Mouse (Mus musculus) liver, postnatal 0 days (tissue): ENCODE data around the gene Zfp511. TPM values are rescaled to one million over a fixed set of nuclear protein-coding genes. Genes with fewer than 3 reads are reported as not detected.

Experiments used
- ATAC-seq: fragments of 200-750 bp; cut with Nextera tagmentation; 2 replicates; pipeline ENCODE4 v1.8.0; 2017; ENCODE audit warnings: mild to moderate bottlenecking, moderate library complexity
- DNase-seq: peaks from one replicate; pipeline ENCODE4 v3.0.0-alpha.2; 2016
- H3K27ac ChIP-seq: fragments of 300-500 bp; sonication (generic); 2 replicates; pipeline ENCODE4 v1.5.1; 2014; ENCODE audit warnings: antibody characterized with exemption, moderate library complexity, mild to moderate bottlenecking, low read depth
- H3K27me3 ChIP-seq: fragments of 300-500 bp; sonication (generic); 2 replicates; pipeline ENCODE4 v1.6.1; 2014; ENCODE audit warnings: low read length, control low read depth, mixed read lengths; ENCODE audit not compliant: insufficient read depth
- H3K36me3 ChIP-seq: fragments of 300-500 bp; sonication (generic); replicated peaks from 2 replicates; pipeline ENCODE4 v1.6.1; 2014; ENCODE audit warnings: mild to moderate bottlenecking, control low read depth, low read length, moderate library complexity, mixed read lengths; ENCODE audit not compliant: insufficient read depth
- H3K4me1 ChIP-seq: fragments of 300-500 bp; sonication (generic); 2 replicates; pipeline ENCODE4 v1.6.1; 2014; ENCODE audit warnings: antibody characterized with exemption, mild to moderate bottlenecking, control low read depth; ENCODE audit not compliant: insufficient read depth
- H3K4me2 ChIP-seq: fragments of 300-500 bp; sonication (generic); 2 replicates; pipeline ENCODE4 v1.6.1; 2014; ENCODE audit warnings: low read depth, mild to moderate bottlenecking, low read length, moderate library complexity, mixed read lengths
- H3K4me3 ChIP-seq: fragments of 300-500 bp; sonication (generic); 2 replicates; pipeline ENCODE4 v1.5.1; 2014; ENCODE audit warnings: low read depth, low read length
- H3K9ac ChIP-seq: fragments of 300-500 bp; sonication (generic); replicated peaks from 2 replicates; pipeline ENCODE4 v1.6.1; 2014; ENCODE audit warnings: mild to moderate bottlenecking, moderate library complexity
- H3K9me3 ChIP-seq: fragments of 300-500 bp; sonication (generic); 2 replicates; pipeline ENCODE4 v1.6.1; 2016; ENCODE audit warnings: mild to moderate bottlenecking, control low read depth, low read length, mixed read lengths
- CTCF ChIP-seq: sonication (generic); IDR thresholded peaks from 2 replicates; pipeline ENCODE4 v1.5.1; 2016; ENCODE audit warnings: antibody characterized with exemption, low read depth
- EP300 ChIP-seq: IDR thresholded peaks from 2 replicates; pipeline ENCODE4 v1.6.1; 2016; ENCODE audit warnings: antibody characterized with exemption, low read depth, mild to moderate bottlenecking
- WGBS: fragments of 180-500 bp; shearing (Covaris S2); extraction: QIAGEN DNeasy Blood & Tissue Kit; methylation state at CpG from one replicate; pipeline ENCODE4 v1.1.7; 2014; ENCODE audit not compliant: insufficient replicate concordance; 5-methylcytosine and 5-hydroxymethylcytosine counted together
- polyA plus RNA-seq: library from polyadenylated mRNA; unstranded; fragments of >200 nt; fragmentation: Nextera tagmentation; extraction: Ambion mirVana; gene quantifications from 2 replicates; pipeline ENCODE4 v1.2.1, GENCODE M21; 2015

The Zfp511 gene
- polyA plus RNA-seq: 10.5 and 10.7 TPM in 2 replicates

- peak; percentile 99 for ATAC-seq
- Histone ChIP-seq H3K27me3 (no peaks in the 10 kb centered on the region), H3K9ac (peak within 1 kb of the TSS; percentile 83), H3K27ac (peak within 1 kb of the TSS; percentile 74), H3K4me1 (peaks cover 16% of the 10 kb centered on the region), H3K4me2 (peak within 1 kb of the TSS; percentile 82), H3K36me3 (peaks cover 25% of the 10 kb centered on the region), H3K9me3 (no peaks in the 10 kb centered on the region), H3K4me3 (peak within 1 kb of the TSS; percentile 75)
- peak; percentile 98 for DNase-seq
- 2% methylated on average over 68 of the region's 69 CpGs for whole genome bisulfite sequencing
- TF ChIP-seq EP300: peak; percentile 56; the same call in 1 of the 2 replicates
- 0 out of 2 replicates have a peak, but pooled peaks have one; percentile 2 for TF ChIP-seq CTCF
Observed at GRCm38 (mm10) chr7:140036281-140037170, at the start of gene Zfp511, which contains the start of gene Tubgcp2. Zfp511 (plus strand) TSS chr7:140036391. Tubgcp2 (minus strand) TSS chr7:140036669.

- DNase-seq: no peak
- Histone ChIP-seq H3K9me3 (no peaks in the 10 kb centered on the region), H3K36me3 (no peaks in the 10 kb centered on the region), H3K4me3 (no peak overlapping the region), H3K4me2 (no peak overlapping the region), H3K9ac (no peak overlapping the region), H3K27ac (no peak overlapping the region), H3K4me1 (no peaks in the 10 kb centered on the region), H3K27me3 (no peaks in the 10 kb centered on the region)
- no peak for ATAC-seq
- TF ChIP-seq CTCF: no peak
- no peak for TF ChIP-seq EP300
- 63% methylated on average over 9 of the region's 9 CpGs for WGBS
Observed at GRCm38 (mm10) chr7:139988272-139988671, 47.9 kb upstream of the Zfp511 start.

- no peaks in the 10 kb centered on the region for H3K4me1 ChIP-seq
- 0 out of 2 replicates have a peak overlapping the region, but pooled peaks have one; percentile 15 for H3K4me3 ChIP-seq
- no peaks in the 10 kb centered on the region for H3K9me3 ChIP-seq
- ATAC-seq: no peak
- no peak overlapping the region; the same call in 1 of the 2 replicates for H3K9ac ChIP-seq
- TF ChIP-seq CTCF (no peak), EP300 (no peak)
- H3K36me3 ChIP-seq: 0 out of 2 replicates have a peak, but pooled peaks cover 6% of the 10 kb centered on the region
- WGBS: 47% methylated on average over 8 of the region's 8 CpGs
- no peaks in the 10 kb centered on the region for H3K27me3 ChIP-seq
- no peak for DNase-seq
- H3K4me2 ChIP-seq: peak overlapping the region; percentile 36
- H3K27ac ChIP-seq: no peak overlapping the region
Observed at GRCm38 (mm10) chr7:139990864-139991394, 45.3 kb upstream of the Zfp511 start.

- 28% methylated on average over 7 of the region's 7 CpGs for WGBS
- Histone ChIP-seq H3K9me3 (no peaks in the 10 kb centered on the region), H3K4me1 (no peaks in the 10 kb centered on the region), H3K4me3 (peak within 1 kb of the TSS; percentile 15), H3K27me3 (no peaks in the 10 kb centered on the region), H3K27ac (peak within 1 kb of the TSS; percentile 8; the same call in 1 of the 2 replicates), H3K36me3 (peaks cover 20% of the 10 kb centered on the region), H3K9ac (0 out of 2 replicates have a peak within 1 kb of the TSS, but pooled peaks have one; percentile 22), H3K4me2 (peak within 1 kb of the TSS; percentile 36)
- TF ChIP-seq EP300 (no peak), CTCF (no peak)
- DNase-seq (peak; percentile 68), ATAC-seq (peak; percentile 72)
Observed at GRCm38 (mm10) chr7:139992406-139992805, 43.8 kb upstream of the Zfp511 start, which contains the start of gene Adam8. Adam8 (minus strand) TSS chr7:139992562.

- Histone ChIP-seq H3K27me3 (no peaks in the 10 kb centered on the region), H3K4me3 (no peak overlapping the region), H3K9me3 (no peaks in the 10 kb centered on the region), H3K4me2 (no peak overlapping the region), H3K27ac (no peak overlapping the region), H3K4me1 (no peaks in the 10 kb centered on the region), H3K9ac (no peak overlapping the region), H3K36me3 (peaks cover 27% of the 10 kb centered on the region)
- TF ChIP-seq EP300: no peak
- TF ChIP-seq CTCF: no peak
- 83% methylated on average over 6 of the region's 6 CpGs for WGBS
- ATAC-seq: no peak
- no peak for DNase-seq
Observed at GRCm38 (mm10) chr7:139993532-139993931, 42.7 kb upstream of the Zfp511 start.

GRCm38 (mm10) chr7:139994202-139994601 is 42.0 kb upstream of the Zfp511 start:
- no peak for ATAC-seq
- Histone ChIP-seq H3K27ac (no peak overlapping the region), H3K27me3 (no peaks in the 10 kb centered on the region), H3K36me3 (peaks cover 32% of the 10 kb centered on the region), H3K9ac (no peak overlapping the region), H3K9me3 (no peaks in the 10 kb centered on the region), H3K4me2 (no peak overlapping the region), H3K4me3 (no peak overlapping the region), H3K4me1 (no peaks in the 10 kb centered on the region)
- WGBS: 64% methylated on average over 4 of the region's 4 CpGs
- no peak for TF ChIP-seq CTCF
- no peak for TF ChIP-seq EP300
- DNase-seq: no peak
